Comparison of ENCODE assay signal across 9 mouse cellular contexts in genomic region chr7:49882288-49882687, GRCm38 (mm10). TPM values are rescaled to one million over a fixed set of nuclear protein-coding genes. Genes with fewer than 3 reads are reported as not detected.
A peak's percentile ranks its signal among the peaks of the same experiment; 100 is the strongest.
DNase-seq lines count a peak whose midpoint lies in the region; ATAC-seq and TF ChIP-seq lines count a peak whose summit lies in the region.
"Had no signal": no experiment of that assay in that cellular context is flagged by ENCODE, and none has a peak within 500 bp of the region (broad histone marks: within the 10 kb centered on the region; RNA-seq: fewer than 3 reads in every experiment).

No protein-coding gene starts in this region.

- no peak overlapping the region for H3K4me3 ChIP-seq in heart, embryonic 12.5 days
- H3K4me3 ChIP-seq in kidney, embryonic 14.5 days (ENCODE audit: low read length), result no peak overlapping the region
- no peak overlapping the region for H3K4me3 ChIP-seq in midbrain, embryonic 12.5 days
- H3K4me3 ChIP-seq in layer of hippocampus, adult 2 months, result no peak overlapping the region

- no peaks in the 10 kb centered on the region; the same call in 1 of the 2 replicates for H3K27me3 ChIP-seq in heart, embryonic 12.5 days (replicated peaks)
- no peaks in the 10 kb centered on the region for H3K27me3 ChIP-seq in kidney, embryonic 14.5 days (ENCODE audit: control insufficient read depth, insufficient read depth, low read length)
- H3K27me3 ChIP-seq in midbrain, embryonic 12.5 days, result peaks cover 44% of the 10 kb centered on the region

- H3K4me1 ChIP-seq in heart, embryonic 12.5 days (replicated peaks), result peaks cover 15% of the 10 kb centered on the region
- peaks cover 12% of the 10 kb centered on the region; the same call in 1 of the 2 replicates for H3K4me1 ChIP-seq in kidney, embryonic 14.5 days (ENCODE audit: control insufficient read depth, insufficient read depth, low read length)
- H3K4me1 ChIP-seq in midbrain, embryonic 12.5 days, result peaks cover 17% of the 10 kb centered on the region

- no peaks in the 10 kb centered on the region for H3K36me3 ChIP-seq in heart, embryonic 12.5 days
- no peaks in the 10 kb centered on the region for H3K36me3 ChIP-seq in kidney, embryonic 14.5 days (ENCODE audit: control insufficient read depth, insufficient read depth, low read length)
- no peaks in the 10 kb centered on the region for H3K36me3 ChIP-seq in midbrain, embryonic 12.5 days

- no peak for TF ChIP-seq CTCF in layer of hippocampus, adult 2 months (conservative IDR thresholded peaks at IDR 0.05)

- no peak for ATAC-seq in heart, embryonic 12.5 days (ENCODE audit: insufficient number of reproducible peaks, low FRiP score)
- ATAC-seq in kidney, embryonic 14.5 days (ENCODE audit: low FRiP score, low TSS enrichment), result peak; percentile 44; the same call in 1 of the 2 replicates
- ATAC-seq in midbrain, embryonic 12.5 days (ENCODE audit: low FRiP score, low read depth), result no peak

- DNase-seq in heart, adult 8-10 months (ENCODE audit: low spot score), result no peak
- peak; percentile 20 for DNase-seq in adrenal gland, postnatal 14 days
- no peak for DNase-seq in layer of hippocampus, adult 2 months (ENCODE audit: low spot score in 2 of 2)
- no peak for DNase-seq in thymus, adult 18-20 months
- DNase-seq in left cerebral cortex, adult 9 months (ENCODE audit: low spot score in 2 of 2), result no peak

- WGBS in heart, embryonic 12.5 days, result 20% methylated on average over 4 of the region's 4 CpGs
- 14% methylated on average over 4 of the region's 4 CpGs for WGBS in kidney, embryonic 14.5 days
- 47% methylated on average over 4 of the region's 4 CpGs for WGBS in midbrain, embryonic 12.5 days

- H3K27ac ChIP-seq in heart, embryonic 12.5 days (ENCODE audit: poor library complexity, severe bottlenecking), result no peak overlapping the region
- H3K27ac ChIP-seq in kidney, embryonic 14.5 days (ENCODE audit: low read depth, low read length), result no peak overlapping the region
- H3K27ac ChIP-seq in midbrain, embryonic 12.5 days (replicated peaks), result peak overlapping the region; percentile 11; the same call in 1 of the 2 replicates
- no peak overlapping the region for H3K27ac ChIP-seq in layer of hippocampus, adult 2 months

- peak overlapping the region; percentile 55 for H3K4me2 ChIP-seq in heart, embryonic 12.5 days
- 0 out of 2 replicates have a peak overlapping the region, but pooled peaks have one; percentile 2 for H3K4me2 ChIP-seq in kidney, embryonic 14.5 days (replicated peaks; ENCODE audit: low read depth, low read length)
- no peak overlapping the region for H3K4me2 ChIP-seq in midbrain, embryonic 12.5 days (replicated peaks)

- H3K9ac ChIP-seq in heart, embryonic 12.5 days, result no peak overlapping the region
- no peak overlapping the region for H3K9ac ChIP-seq in kidney, embryonic 14.5 days (ENCODE audit: low read depth, low read length)
- no peak overlapping the region for H3K9ac ChIP-seq in midbrain, embryonic 12.5 days (replicated peaks)

- no peaks in the 10 kb centered on the region for H3K9me3 ChIP-seq in heart, embryonic 12.5 days (replicated peaks)
- H3K9me3 ChIP-seq in kidney, embryonic 14.5 days (ENCODE audit: control insufficient read depth, low read length), result no peaks in the 10 kb centered on the region
- H3K9me3 ChIP-seq in midbrain, embryonic 12.5 days, result no peaks in the 10 kb centered on the region

RNA-seq across cellular contexts. Expression of gene Slc6a5, which starts 27.7 kb away (rescaled TPM):
- not detected in 2 replicates for polyA plus RNA-seq in heart, embryonic 12.5 days (2016; fragmentation: Nextera tagmentation; extraction: Ambion mirVana)
- total RNA-seq in heart, adult 8-10 months (2022), result not detected
- 1.1 and 1.7 TPM in 2 replicates for total RNA-seq in adrenal gland, postnatal 14 days (2021)
- not detected in 2 replicates for polyA plus RNA-seq in kidney, embryonic 14.5 days (2014; fragmentation: Nextera tagmentation; extraction: Ambion mirVana)
- polyA plus RNA-seq in midbrain, embryonic 12.5 days (2016; fragmentation: Nextera tagmentation; extraction: Ambion mirVana), result 0.08 TPM in 2 replicates
- total RNA-seq in layer of hippocampus, adult 2 months (2021), result not detected
- total RNA-seq: heart, adult 18-20 months had no signal
